ENCODE assay signal across 37 mouse cellular contexts in genomic region chr17:64785961-64786360, GRCm38 (mm10). TPM values are rescaled to one million over a fixed set of nuclear protein-coding genes. Genes with fewer than 3 reads are reported as not detected.
DNase-seq lines count a peak whose midpoint lies in the region; ATAC-seq lines count a peak whose summit lies in the region.
"Had no signal": no experiment of that assay in that cellular context is flagged by ENCODE, and none has a peak within 500 bp of the region (broad histone marks: within the 10 kb centered on the region; RNA-seq: fewer than 3 reads in every experiment).

No protein-coding gene starts in this region.

- no peak overlapping the region for H3K4me2 ChIP-seq in kidney, embryonic 16.5 days (replicated peaks; ENCODE audit: low read depth, low read length)
- H3K4me2 ChIP-seq in neural tube, embryonic 15.5 days = no peak overlapping the region
- H3K4me2 ChIP-seq: embryonic facial prominence, embryonic 13.5 days; forebrain, embryonic 12.5 days; heart, embryonic 13.5 days; hindbrain, embryonic 13.5 days had no signal

- no peaks in the 10 kb centered on the region for H3K4me1 ChIP-seq in kidney, embryonic 16.5 days (ENCODE audit: insufficient read depth, low read length)
- H3K4me1 ChIP-seq in neural tube, embryonic 15.5 days = no peaks in the 10 kb centered on the region
- H3K4me1 ChIP-seq: forebrain, embryonic 12.5 days; hindbrain, embryonic 10.5 days; hindbrain, embryonic 13.5 days had no signal

- ATAC-seq in activated CD4-positive, CD25-positive, alpha-beta regulatory T cell, adult 4 months = peak; percentile 57
- ATAC-seq in kidney, embryonic 16.5 days (ENCODE audit: low FRiP score, low TSS enrichment) = no peak
- ATAC-seq in neural tube, embryonic 15.5 days (ENCODE audit: low FRiP score) = no peak
- ATAC-seq: forebrain, embryonic 16.5 days; hindbrain, embryonic 16.5 days; intestine, postnatal 0 days had no signal

- WGBS in kidney, embryonic 16.5 days = 42% methylated on average over 1 of the region's 1 CpGs
- WGBS in neural tube, embryonic 15.5 days = 58% methylated on average over 1 of the region's 1 CpGs

- no peak overlapping the region for H3K4me3 ChIP-seq in kidney, embryonic 16.5 days (ENCODE audit: low read length)
- H3K4me3 ChIP-seq in neural tube, embryonic 15.5 days (replicated peaks) = no peak overlapping the region
- H3K4me3 ChIP-seq: embryonic facial prominence, embryonic 10.5 days; embryonic facial prominence, embryonic 13.5 days; erythroblast, embryonic 14.5 days; forebrain, embryonic 12.5 days; gastrocnemius, adult 2 months; heart, embryonic 13.5 days; hindbrain, embryonic 10.5 days; hindbrain, embryonic 13.5 days had no signal

- no peak overlapping the region for H3K9ac ChIP-seq in kidney, embryonic 16.5 days (replicated peaks; ENCODE audit: low read length)
- no peak overlapping the region for H3K9ac ChIP-seq in neural tube, embryonic 15.5 days (replicated peaks)
- H3K9ac ChIP-seq: embryonic facial prominence, embryonic 13.5 days; forebrain, embryonic 12.5 days; heart, embryonic 13.5 days; hindbrain, embryonic 13.5 days had no signal

- no peaks in the 10 kb centered on the region for H3K36me3 ChIP-seq in kidney, embryonic 16.5 days (ENCODE audit: insufficient read depth, low read length)
- H3K36me3 ChIP-seq in neural tube, embryonic 15.5 days = no peaks in the 10 kb centered on the region
- H3K36me3 ChIP-seq: embryonic facial prominence, embryonic 10.5 days; embryonic facial prominence, embryonic 13.5 days; forebrain, embryonic 12.5 days; heart, embryonic 13.5 days; hindbrain, embryonic 10.5 days; hindbrain, embryonic 13.5 days had no signal

- H3K9me3 ChIP-seq in kidney, embryonic 16.5 days (ENCODE audit: low read length) = no peaks in the 10 kb centered on the region
- no peaks in the 10 kb centered on the region for H3K9me3 ChIP-seq in neural tube, embryonic 15.5 days (replicated peaks)
- H3K9me3 ChIP-seq: embryonic facial prominence, embryonic 10.5 days; embryonic facial prominence, embryonic 13.5 days; forebrain, embryonic 12.5 days; heart, embryonic 13.5 days; hindbrain, embryonic 10.5 days; hindbrain, embryonic 13.5 days had no signal

- no peak overlapping the region for H3K27ac ChIP-seq in kidney, embryonic 16.5 days (ENCODE audit: low read length)
- H3K27ac ChIP-seq in neural tube, embryonic 15.5 days (replicated peaks) = no peak overlapping the region
- H3K27ac ChIP-seq: embryonic facial prominence, embryonic 10.5 days; embryonic facial prominence, embryonic 13.5 days; forebrain, embryonic 12.5 days; gastrocnemius, adult 2 months; heart, embryonic 13.5 days; hindbrain, embryonic 10.5 days; hindbrain, embryonic 13.5 days had no signal

- DNase-seq in CD4-positive helper T cell, adult 2 months (ENCODE audit: low read depth, low spot score) = peak; percentile 9
- peak; percentile 29 for DNase-seq in CD4-positive, CD25-positive, alpha-beta regulatory T cell, adult 2 months (ENCODE audit: low read depth, low spot score)
- peak; percentile 39 for DNase-seq in induced T-regulatory cell, adult 2 months (ENCODE audit: low read depth)
- DNase-seq in layer of hippocampus, postnatal 36 days = no peak
- DNase-seq: adrenal gland, postnatal 14 days; cerebellum, adult 11-12 months; cerebellum, adult 8-10 months; cerebellum, postnatal 10 days; cerebellum, postnatal 36 days; embryo, embryonic 11 days; gastrocnemius, adult 2 months; gastrocnemius, postnatal 14 days; heart, adult 18-20 months; heart, postnatal 36 days; kidney, adult 2 months had no signal

- H3K27me3 ChIP-seq in kidney, embryonic 16.5 days (ENCODE audit: insufficient read depth, low read length) = no peaks in the 10 kb centered on the region
- no peaks in the 10 kb centered on the region for H3K27me3 ChIP-seq in neural tube, embryonic 15.5 days (replicated peaks)
- H3K27me3 ChIP-seq: forebrain, embryonic 12.5 days; hindbrain, embryonic 13.5 days had no signal

RNA-seq across cellular contexts. Expression of gene 4930583I09Rik, which starts 49.9 kb away (rescaled TPM):
- polyA plus RNA-seq in activated CD4-positive, CD25-positive, alpha-beta regulatory T cell, adult 4 months (2017; shearing (Covaris generic)) = not detected
- not detected for total RNA-seq in layer of hippocampus, postnatal 36 days (2021)
- not detected in 2 replicates for polyA plus RNA-seq in kidney, embryonic 16.5 days (2015; fragmentation: Nextera tagmentation; extraction: Ambion mirVana)
- not detected in 2 replicates for polyA plus RNA-seq in neural tube, embryonic 15.5 days (2015; fragmentation: Nextera tagmentation; extraction: Ambion mirVana)
- total RNA-seq: adrenal gland, adult 18-20 months; adrenal gland, postnatal 14 days; adrenal gland, postnatal 4 days; gastrocnemius, adult 2 months; gastrocnemius, postnatal 14 days; gastrocnemius, postnatal 4 days; heart, adult 18-20 months; heart, postnatal 36 days; MEL had no signal
- polyA plus RNA-seq: C2C12; cortical plate, adult 2 months; embryonic facial prominence, embryonic 10.5 days; embryonic facial prominence, embryonic 13.5 days; erythroblast, embryonic 14.5 days; forebrain, embryonic 12.5 days; forebrain, embryonic 16.5 days; frontal cortex, adult 2 months; heart, embryonic 13.5 days; heart, embryonic 16.5 days; hindbrain, embryonic 10.5 days; hindbrain, embryonic 13.5 days; hindbrain, embryonic 16.5 days; intestine, embryonic 14.5 days; intestine, postnatal 0 days; kidney, adult 2 months had no signal

Comparison
In these comparisons a context has a peak if more than half of its experiments do, and no peak if none do; other contexts are left out.
1. DNase-seq: peak in CD4-positive helper T cell, adult 2 months (single experiment), CD4-positive, CD25-positive, alpha-beta regulatory T cell, adult 2 months (single experiment) and induced T-regulatory cell, adult 2 months (single experiment); none in layer of hippocampus, postnatal 36 days (0 of 2).